Mouse (Mus musculus) heart, embryonic 13.5 days (tissue): ENCODE measurements around the gene Ciita. TPM values are rescaled to one million over a fixed set of nuclear protein-coding genes. Genes with fewer than 3 reads are reported as not detected.

ENCODE experiments used
- ATAC-seq: fragments of 200-750 bp; cut with Nextera tagmentation; 2 replicates; pipeline ENCODE4 v1.8.0; 2017; ENCODE audit warnings: moderate TSS enrichment; ENCODE audit not compliant: insufficient number of reproducible peaks, low FRiP score, low TSS enrichment; ENCODE audit errors: extremely low read depth
- H3K27ac ChIP-seq: fragments of 300-500 bp; sonication (generic); replicated peaks from 2 replicates; pipeline ENCODE4 v1.5.1; 2015; ENCODE audit warnings: moderate library complexity, mild to moderate bottlenecking, inconsistent platforms
- H3K27me3 ChIP-seq: fragments of 300-500 bp; sonication (generic); replicated peaks from 2 replicates; pipeline ENCODE4 v1.6.1; 2015; ENCODE audit warnings: mild to moderate bottlenecking, inconsistent platforms
- H3K36me3 ChIP-seq: fragments of 300-500 bp; sonication (generic); 2 replicates; pipeline ENCODE4 v1.6.1; 2015; ENCODE audit warnings: mild to moderate bottlenecking, inconsistent platforms
- H3K4me1 ChIP-seq: fragments of 300-500 bp; sonication (generic); 2 replicates; pipeline ENCODE4 v1.6.1; 2015; ENCODE audit warnings: inconsistent platforms
- H3K4me2 ChIP-seq: fragments of 300-500 bp; sonication (generic); 2 replicates; pipeline ENCODE4 v1.6.1; 2015; ENCODE audit warnings: inconsistent platforms, mild to moderate bottlenecking, moderate library complexity
- H3K4me3 ChIP-seq: fragments of 300-500 bp; sonication (generic); 2 replicates; pipeline ENCODE4 v1.5.1; 2015; ENCODE audit warnings: moderate library complexity, mild to moderate bottlenecking, inconsistent platforms
- H3K9ac ChIP-seq: fragments of 300-500 bp; sonication (generic); 2 replicates; pipeline ENCODE4 v1.6.1; 2015; ENCODE audit warnings: inconsistent platforms, mild to moderate bottlenecking, moderate library complexity
- H3K9me3 ChIP-seq: fragments of 300-500 bp; sonication (generic); 2 replicates; pipeline ENCODE4 v1.6.1; 2016; ENCODE audit warnings: inconsistent platforms
- WGBS: fragments of 180-500 bp; shearing (Covaris S2); methylation state at CpG from one replicate; pipeline ENCODE4 v1.1.7; 2015; ENCODE audit warnings: mixed read lengths; 5-methylcytosine and 5-hydroxymethylcytosine counted together
- polyA plus RNA-seq: library from polyadenylated mRNA; unstranded; fragments of >200 nt; fragmentation: Nextera tagmentation; extraction: Ambion mirVana; gene quantifications from 2 replicates; pipeline ENCODE4 v1.2.1, GENCODE M21; 2015

Gene Ciita
- polyA plus RNA-seq, 1 experiment from 2014 or later = 0.29 TPM

DNA sequence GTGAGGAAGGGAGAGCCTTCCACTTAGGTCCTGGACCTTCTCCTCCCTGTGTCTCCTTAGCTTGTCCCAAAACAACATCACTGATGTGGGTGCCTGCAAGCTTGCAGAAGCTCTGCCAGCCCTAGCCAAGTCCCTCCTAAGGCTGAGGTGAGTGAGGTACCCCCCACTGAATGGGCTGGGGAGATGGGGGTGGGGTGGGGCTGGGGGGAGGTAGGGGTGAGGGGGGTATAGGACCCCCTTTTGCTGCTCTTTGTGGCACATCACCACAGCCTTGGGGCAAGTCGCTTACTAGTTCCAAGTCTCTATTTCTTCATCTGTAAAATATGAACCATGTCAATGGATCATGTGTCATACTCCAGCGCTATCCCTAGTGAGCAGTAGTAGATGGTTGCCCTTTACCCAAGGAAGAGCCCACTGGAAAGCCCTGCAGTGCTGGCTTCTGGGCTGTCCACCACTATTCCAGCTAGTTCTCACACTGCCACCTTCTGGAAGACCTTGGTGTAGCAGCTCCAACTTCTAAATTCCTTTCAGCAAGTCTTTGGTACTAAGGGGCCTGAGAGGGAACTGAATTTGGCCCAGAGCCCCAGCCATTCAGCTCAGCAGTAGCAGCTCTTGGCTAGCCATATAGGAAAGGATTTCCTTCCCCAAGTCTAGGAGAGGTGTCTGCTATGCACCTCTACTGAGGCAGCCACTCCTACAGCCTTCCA, 41.2 kb downstream of the Ciita start:
- Histone ChIP-seq H3K9me3 (no peaks in the 10 kb centered on the region), H3K27me3 (no peaks in the 10 kb centered on the region), H3K9ac (no peak overlapping the region), H3K36me3 (no peaks in the 10 kb centered on the region), H3K4me1 (peaks cover 4% of the 10 kb centered on the region), H3K4me2 (no peak overlapping the region), H3K4me3 (no peak overlapping the region), H3K27ac (no peak overlapping the region)
- 40% methylated on average over 2 of the region's 2 CpGs for WGBS
- ATAC-seq = no peak

DNA sequence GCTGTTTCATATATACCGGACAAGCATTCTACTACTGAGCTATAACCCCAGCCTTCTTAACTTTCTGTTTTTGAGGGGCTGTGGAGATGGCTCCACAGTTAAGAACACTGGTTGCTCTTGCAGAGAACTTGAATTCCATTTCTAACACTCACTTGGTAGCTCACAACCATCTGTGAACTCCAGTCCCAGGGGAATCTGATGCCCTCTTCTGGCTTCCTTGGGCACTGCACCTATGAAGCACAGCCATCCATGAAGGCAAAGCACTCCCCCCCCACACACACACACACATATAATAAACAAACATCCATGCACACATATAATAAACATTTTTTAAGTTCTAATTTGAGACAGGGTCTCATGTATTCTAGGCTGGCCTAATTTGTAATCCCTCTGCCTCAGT, 43.0 kb downstream of the Ciita start:
- ATAC-seq = no peak
- H3K4me1 ChIP-seq = peaks cover 4% of the 10 kb centered on the region
- H3K9me3 ChIP-seq = no peaks in the 10 kb centered on the region
- H3K9ac ChIP-seq = no peak overlapping the region
- H3K4me2 ChIP-seq = no peak overlapping the region
- WGBS = 94% methylated on average over 1 of the region's 1 CpGs
- no peaks in the 10 kb centered on the region for H3K36me3 ChIP-seq
- no peak overlapping the region for H3K27ac ChIP-seq
- H3K4me3 ChIP-seq = no peak overlapping the region
- H3K27me3 ChIP-seq = no peaks in the 10 kb centered on the region

DNA sequence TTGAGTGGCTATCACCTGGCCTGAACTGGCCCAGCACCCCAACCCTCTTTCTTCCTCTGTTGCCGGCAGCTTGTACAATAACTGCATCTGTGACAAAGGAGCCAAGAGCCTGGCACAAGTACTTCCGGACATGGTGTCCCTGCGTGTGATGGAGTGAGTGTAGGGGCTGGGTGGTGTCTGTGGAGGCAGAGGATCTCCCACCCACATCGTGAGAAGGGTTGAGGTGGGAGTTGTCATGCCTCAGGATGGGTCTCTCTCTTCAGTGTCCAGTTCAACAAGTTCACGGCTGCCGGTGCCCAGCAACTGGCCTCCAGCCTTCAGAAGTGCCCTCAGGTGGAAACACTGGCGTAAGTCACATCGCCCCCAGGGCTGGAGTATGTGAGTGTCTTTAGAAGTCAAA, 43.8 kb downstream of the Ciita start:
- no peak for ATAC-seq
- no peaks in the 10 kb centered on the region for H3K27me3 ChIP-seq
- no peaks in the 10 kb centered on the region for H3K36me3 ChIP-seq
- no peak overlapping the region for H3K4me3 ChIP-seq
- H3K4me1 ChIP-seq = peaks cover 4% of the 10 kb centered on the region
- H3K9ac ChIP-seq = no peak overlapping the region
- no peak overlapping the region for H3K4me2 ChIP-seq
- 80% methylated on average over 8 of the region's 8 CpGs for WGBS
- no peaks in the 10 kb centered on the region for H3K9me3 ChIP-seq
- no peak overlapping the region for H3K27ac ChIP-seq

DNA sequence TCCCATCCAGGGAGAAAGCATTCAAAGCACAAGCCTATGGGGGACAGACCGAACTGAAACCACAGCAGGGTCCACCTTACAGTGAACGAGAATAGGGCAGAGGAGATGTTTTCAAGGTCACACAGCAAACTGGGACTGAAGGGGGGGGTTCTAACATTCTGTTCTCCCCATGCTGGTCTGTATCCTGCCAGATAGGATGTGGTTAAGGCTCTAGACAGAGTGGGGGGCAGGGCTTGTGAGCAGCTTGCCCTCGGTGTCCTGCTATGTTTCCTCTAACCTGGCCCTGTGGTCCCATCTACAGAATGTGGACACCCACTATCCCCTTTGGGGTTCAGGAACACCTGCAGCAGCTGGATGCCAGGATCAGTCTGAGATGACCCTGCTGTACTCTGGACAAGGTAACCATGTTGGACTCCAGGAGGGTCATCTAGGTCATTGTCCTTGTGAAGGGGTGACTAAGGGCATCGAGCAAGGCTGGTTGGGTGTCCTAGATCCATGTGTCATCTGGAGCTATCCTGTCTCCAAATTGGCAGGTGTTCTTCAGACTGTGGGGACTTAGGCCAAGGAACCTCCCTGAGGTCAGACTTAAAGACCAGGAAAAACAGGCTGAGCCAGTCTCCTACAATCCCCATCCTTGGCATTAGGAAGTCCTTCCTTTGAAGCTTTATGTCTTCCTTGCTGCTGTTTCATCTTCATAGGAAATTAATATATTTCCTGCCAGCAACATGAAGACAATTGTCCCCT, 45.2 kb downstream of the Ciita start:
- Histone ChIP-seq H3K36me3 (peaks cover 10% of the 10 kb centered on the region), H3K4me1 (peaks cover 8% of the 10 kb centered on the region), H3K9me3 (no peaks in the 10 kb centered on the region), H3K9ac (no peak overlapping the region), H3K27me3 (no peaks in the 10 kb centered on the region), H3K4me3 (no peak overlapping the region), H3K4me2 (no peak overlapping the region), H3K27ac (no peak overlapping the region)
- ATAC-seq = no peak
- 72% methylated on average over 4 of the region's 4 CpGs for WGBS

DNA sequence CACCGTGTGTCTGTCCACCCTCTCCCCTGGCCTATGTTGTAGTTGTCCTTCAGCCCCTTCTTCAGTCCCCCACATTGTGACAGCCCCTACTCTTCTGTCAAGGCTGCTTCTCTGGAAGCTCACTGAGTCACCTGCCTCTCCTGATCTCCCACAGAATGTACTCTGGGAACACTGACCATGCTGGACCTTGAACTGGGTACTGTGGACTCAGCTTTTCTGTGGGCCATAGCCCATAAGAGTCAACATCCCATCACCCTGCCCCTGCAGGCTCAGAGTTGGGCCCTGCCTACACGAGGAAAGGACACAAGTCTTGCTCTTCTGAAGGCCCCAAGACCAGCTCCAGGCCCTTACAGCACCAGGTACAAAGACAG, 45.7 kb downstream of the Ciita start:
- Histone ChIP-seq H3K9ac (no peak overlapping the region), H3K4me2 (no peak overlapping the region), H3K27me3 (no peaks in the 10 kb centered on the region), H3K9me3 (no peaks in the 10 kb centered on the region), H3K4me3 (no peak overlapping the region), H3K27ac (no peak overlapping the region), H3K4me1 (peaks cover 13% of the 10 kb centered on the region), H3K36me3 (peaks cover 16% of the 10 kb centered on the region)
- no peak for ATAC-seq
- 43% methylated on average over 2 of the region's 2 CpGs for WGBS

DNA sequence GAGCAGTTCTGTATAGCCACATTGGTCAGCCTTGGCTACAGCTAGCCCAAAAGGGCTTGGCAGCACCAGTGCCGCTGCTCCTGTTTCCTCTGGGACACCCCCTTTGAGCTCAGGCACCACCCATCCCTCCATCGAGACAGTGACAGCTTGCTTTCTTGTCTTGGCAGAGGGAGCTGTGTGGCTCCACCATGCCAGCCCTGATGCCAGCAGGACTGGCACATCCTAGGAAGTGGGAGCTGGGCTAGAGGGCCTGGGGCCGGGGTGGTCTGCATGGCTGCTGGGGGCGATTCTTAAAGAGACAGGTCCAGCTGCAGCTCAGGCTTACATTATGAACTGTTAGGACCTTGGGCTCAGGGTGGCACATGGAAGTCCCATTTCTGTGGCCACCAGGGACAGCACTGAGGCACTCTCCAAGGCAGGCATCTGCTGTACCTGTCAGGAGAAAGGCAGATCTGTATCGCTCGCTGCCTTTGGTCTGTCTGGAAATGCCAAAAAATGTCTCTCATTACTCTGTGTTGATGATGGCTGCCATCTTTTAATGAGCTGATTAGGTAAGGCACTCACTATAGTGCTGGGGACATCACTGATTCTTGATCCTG, 47.3 kb downstream of the Ciita start:
- Histone ChIP-seq H3K4me3 (no peak overlapping the region), H3K9ac (no peak overlapping the region), H3K4me2 (no peak overlapping the region), H3K4me1 (peaks cover 15% of the 10 kb centered on the region), H3K27me3 (no peaks in the 10 kb centered on the region), H3K27ac (no peak overlapping the region), H3K36me3 (peaks cover 27% of the 10 kb centered on the region), H3K9me3 (no peaks in the 10 kb centered on the region)
- 72% methylated on average over 6 of the region's 6 CpGs for WGBS
- ATAC-seq = no peak

DNA sequence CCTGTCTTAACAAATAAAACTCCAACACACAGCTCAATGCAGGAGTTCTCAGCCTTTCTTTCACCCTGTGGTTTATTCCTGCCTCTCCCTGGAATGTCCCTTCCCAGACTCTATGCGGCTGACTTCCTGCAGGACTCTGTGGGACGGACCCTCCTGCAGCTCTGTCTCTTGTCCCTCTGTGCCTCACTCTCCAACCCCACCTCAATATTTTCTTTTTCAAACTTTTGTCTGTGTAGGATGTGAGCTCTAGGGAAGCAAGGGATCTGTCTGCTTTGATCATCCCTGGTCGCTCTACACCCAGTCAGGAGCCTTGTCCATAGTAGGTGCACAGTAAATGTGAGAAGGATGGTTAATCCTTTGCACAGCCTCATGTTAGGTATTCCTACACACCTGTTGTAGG, 48.5 kb downstream of the Ciita start:
- Histone ChIP-seq H3K4me3 (no peak overlapping the region), H3K9me3 (no peaks in the 10 kb centered on the region), H3K36me3 (peaks cover 30% of the 10 kb centered on the region), H3K27me3 (no peaks in the 10 kb centered on the region), H3K27ac (no peak overlapping the region), H3K9ac (0 out of 2 replicates have a peak overlapping the region, but pooled peaks have one; percentile 7), H3K4me2 (no peak overlapping the region), H3K4me1 (peaks cover 27% of the 10 kb centered on the region)
- no peak for ATAC-seq
- 75% methylated on average over 3 of the region's 3 CpGs for WGBS

DNA sequence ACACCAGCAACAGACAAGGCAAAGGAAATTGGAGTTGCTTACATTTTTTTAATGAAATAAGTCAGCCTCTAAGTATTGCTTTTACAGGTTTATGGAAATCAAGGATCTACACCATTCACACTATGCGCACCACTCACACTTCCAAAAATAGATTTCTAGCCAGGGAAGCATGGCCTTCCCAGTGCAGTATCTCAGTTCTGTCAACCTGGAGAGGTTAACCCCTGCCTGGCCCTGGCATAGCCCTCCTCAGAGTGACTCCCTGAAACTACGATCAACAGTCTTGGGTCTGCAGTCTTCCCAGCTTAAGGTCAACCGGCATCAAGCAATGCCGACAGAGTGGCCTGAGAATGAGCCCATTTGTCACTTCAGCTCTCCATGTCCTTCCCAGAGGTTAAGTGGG, 50.3 kb downstream of the Ciita start:
- ATAC-seq = no peak
- no peaks in the 10 kb centered on the region for H3K9me3 ChIP-seq
- WGBS = 45% methylated on average over 4 of the region's 4 CpGs
- no peak overlapping the region for H3K4me3 ChIP-seq
- H3K27me3 ChIP-seq = no peaks in the 10 kb centered on the region
- H3K4me2 ChIP-seq = peak overlapping the region; percentile 6; the same call in 1 of the 2 replicates
- H3K27ac ChIP-seq = peak overlapping the region; percentile 69
- H3K9ac ChIP-seq = no peak overlapping the region
- peaks cover 39% of the 10 kb centered on the region for H3K4me1 ChIP-seq
- H3K36me3 ChIP-seq = peaks cover 30% of the 10 kb centered on the region

DNA sequence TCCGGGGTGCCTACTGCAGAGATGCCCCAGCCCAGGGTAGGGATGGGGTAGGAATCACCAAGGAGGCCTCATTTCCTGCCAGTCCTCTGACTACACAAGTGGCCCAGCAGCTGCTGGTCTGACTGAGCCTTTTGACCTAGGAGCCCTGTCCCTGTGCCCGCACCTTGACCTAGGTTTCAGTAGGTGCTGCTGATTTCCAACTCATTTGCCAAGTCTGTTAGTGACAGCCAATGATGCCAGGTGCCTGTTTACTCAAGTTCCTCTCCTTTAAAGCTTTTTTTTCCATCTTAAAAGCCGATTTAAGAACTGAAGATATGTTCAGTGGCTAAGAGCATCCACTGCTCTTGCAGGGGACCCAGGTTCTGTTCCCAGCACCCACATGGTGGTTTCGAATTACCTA, 53.9 kb downstream of the Ciita start:
- peaks cover 68% of the 10 kb centered on the region for H3K4me1 ChIP-seq
- 83% methylated on average over 4 of the region's 4 CpGs for WGBS
- H3K9ac ChIP-seq = no peak overlapping the region
- H3K27me3 ChIP-seq = no peaks in the 10 kb centered on the region
- no peaks in the 10 kb centered on the region for H3K9me3 ChIP-seq
- H3K4me3 ChIP-seq = no peak overlapping the region
- H3K36me3 ChIP-seq = peaks cover 30% of the 10 kb centered on the region
- no peak overlapping the region for H3K27ac ChIP-seq
- no peak for ATAC-seq
- H3K4me2 ChIP-seq = no peak overlapping the region

DNA sequence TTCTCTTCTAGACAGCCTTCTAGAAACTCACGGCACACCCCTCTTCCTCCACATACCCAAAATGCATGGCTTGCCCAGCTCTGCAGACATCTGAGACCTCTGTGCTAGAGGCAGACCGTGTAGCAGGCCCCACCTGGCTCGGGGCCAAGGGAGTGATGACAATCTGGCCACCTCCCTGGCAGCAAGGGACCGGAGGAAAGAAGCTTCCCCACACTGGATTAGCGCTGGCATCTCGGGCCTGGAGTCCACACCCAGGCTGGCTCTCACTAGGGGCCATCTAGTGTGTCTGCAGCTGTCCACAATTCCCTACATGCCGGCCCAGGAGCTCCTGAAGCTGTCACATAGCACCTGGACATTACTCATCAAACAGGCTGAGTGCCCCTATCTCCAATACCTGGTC, 54.7 kb downstream of the Ciita start:
- Histone ChIP-seq H3K9ac (no peak overlapping the region), H3K4me3 (no peak overlapping the region), H3K36me3 (peaks cover 24% of the 10 kb centered on the region), H3K27ac (no peak overlapping the region), H3K27me3 (no peaks in the 10 kb centered on the region), H3K4me2 (no peak overlapping the region), H3K4me1 (peaks cover 73% of the 10 kb centered on the region), H3K9me3 (no peaks in the 10 kb centered on the region)
- WGBS = 54% methylated on average over 7 of the region's 7 CpGs
- no peak for ATAC-seq

DNA sequence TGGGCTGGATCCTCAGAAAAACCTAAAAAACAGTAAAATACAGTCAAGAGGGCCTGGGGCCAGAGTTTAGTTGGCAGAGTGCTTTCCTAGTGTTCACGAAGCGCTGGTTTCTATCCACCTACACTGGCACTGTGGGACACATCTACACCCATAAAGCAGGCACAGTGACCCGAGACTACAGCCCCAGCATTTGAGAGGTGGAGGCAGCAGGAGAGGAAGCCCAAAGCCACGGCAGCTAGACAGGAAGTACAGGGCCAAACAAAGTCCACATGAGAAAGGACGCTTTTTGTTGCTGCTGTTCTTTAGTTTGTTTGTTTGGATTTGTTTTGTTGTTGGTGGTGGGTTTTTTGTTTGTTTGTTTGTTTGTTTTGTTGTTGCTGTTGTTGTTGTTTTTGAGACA, 56.5 kb downstream of the Ciita start:
- Histone ChIP-seq H3K4me2 (no peak overlapping the region), H3K36me3 (peaks cover 11% of the 10 kb centered on the region), H3K4me1 (peaks cover 78% of the 10 kb centered on the region), H3K4me3 (no peak overlapping the region), H3K9me3 (no peaks in the 10 kb centered on the region), H3K27ac (no peak overlapping the region), H3K27me3 (no peaks in the 10 kb centered on the region), H3K9ac (no peak overlapping the region)
- WGBS = 65% methylated on average over 5 of the region's 5 CpGs
- ATAC-seq = no peak
